Mouse (Mus musculus): ENCODE results near the gene Car10.

Gene Car10

GRCm38 (mm10) chr11:93097941-93098828 lies at the start of gene Car10:
Gene Car10 (plus strand): TSS chr11:93098028.
- in situ Hi-C loops (cut with MboI; ENCODE audit: low pct_unique_long_range_greater_than_20kb in 1 of 2, low sequenced_read_pairs in 2 of 2, unreplicated experiment in 1 of 2): no loop called here

GRCm38 (mm10) chr11:93065021-93065420 lies 32.8 kb upstream of the Car10 start:
- in situ Hi-C loops (cut with MboI; ENCODE audit: low pct_unique_long_range_greater_than_20kb in 1 of 2, low sequenced_read_pairs in 2 of 2, unreplicated experiment in 1 of 2): no loop called here

GRCm38 (mm10) chr11:93065656-93066181 lies 32.1 kb upstream of the Car10 start:
- in situ Hi-C loops (cut with MboI; ENCODE audit: low pct_unique_long_range_greater_than_20kb in 1 of 2, low sequenced_read_pairs in 2 of 2, unreplicated experiment in 1 of 2): no loop called here

DNA sequence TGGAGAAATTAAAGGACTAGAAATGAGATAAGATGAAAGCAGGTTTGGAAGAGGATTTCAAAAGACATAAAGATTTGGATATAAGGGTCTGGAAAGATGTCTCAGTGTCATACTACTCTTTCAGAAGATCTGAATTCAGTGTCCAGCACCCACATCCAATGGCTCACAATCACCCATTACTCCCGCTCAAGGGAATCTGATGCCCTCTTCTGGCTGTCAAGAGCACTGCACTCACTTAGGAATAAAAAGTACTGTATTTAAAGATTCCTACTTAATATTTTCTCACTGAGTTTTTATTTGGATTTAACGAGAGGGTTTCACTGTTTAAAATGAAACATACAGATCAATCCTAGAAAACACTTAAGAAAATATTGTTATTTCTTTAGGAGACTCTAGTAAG lies 2.2 kb upstream of the Car10 start:
- in situ Hi-C loops (cut with MboI; ENCODE audit: low pct_unique_long_range_greater_than_20kb in 1 of 2, low sequenced_read_pairs in 2 of 2, unreplicated experiment in 1 of 2): no loop called here

- in situ Hi-C loops (cut with MboI; ENCODE audit: low pct_unique_long_range_greater_than_20kb in 1 of 2, low sequenced_read_pairs in 2 of 2, unreplicated experiment in 1 of 2): no loop called here
Measured at GRCm38 (mm10) chr11:93097001-93097400, 827 bp upstream of the Car10 start.

DNA sequence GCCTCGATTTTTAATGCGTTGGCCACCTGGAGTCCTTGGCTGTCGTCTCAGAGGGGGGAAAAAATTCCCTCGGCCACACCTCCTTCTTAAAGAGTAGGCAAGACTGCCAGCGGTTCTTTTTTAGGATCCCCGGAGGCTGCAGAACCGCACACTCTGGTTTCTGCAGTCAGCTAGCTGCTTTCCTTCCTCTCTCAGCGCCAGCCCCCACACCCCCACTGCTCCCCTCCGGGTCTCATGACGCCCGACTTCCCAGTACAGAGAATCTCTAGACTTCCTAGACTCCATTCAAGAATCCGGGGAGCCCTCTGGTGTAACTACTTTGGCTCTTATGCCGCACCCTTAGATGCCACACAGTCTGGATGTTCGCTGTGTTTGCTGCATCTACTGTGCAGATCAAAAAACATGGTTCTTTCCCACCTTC lies 387 bp upstream of the Car10 start:
- in situ Hi-C loops (cut with MboI; ENCODE audit: low pct_unique_long_range_greater_than_20kb in 1 of 2, low sequenced_read_pairs in 2 of 2, unreplicated experiment in 1 of 2): no loop called here

GRCm38 (mm10) chr11:93098933-93099381 lies 1.1 kb downstream of the Car10 start:
- in situ Hi-C loops (cut with MboI; ENCODE audit: low pct_unique_long_range_greater_than_20kb in 1 of 2, low sequenced_read_pairs in 2 of 2, unreplicated experiment in 1 of 2): no loop called here

GRCm38 (mm10) chr11:93099431-93100370 lies 1.9 kb downstream of the Car10 start:
- in situ Hi-C loops (cut with MboI; ENCODE audit: low pct_unique_long_range_greater_than_20kb in 1 of 2, low sequenced_read_pairs in 2 of 2, unreplicated experiment in 1 of 2): no loop called here

DNA sequence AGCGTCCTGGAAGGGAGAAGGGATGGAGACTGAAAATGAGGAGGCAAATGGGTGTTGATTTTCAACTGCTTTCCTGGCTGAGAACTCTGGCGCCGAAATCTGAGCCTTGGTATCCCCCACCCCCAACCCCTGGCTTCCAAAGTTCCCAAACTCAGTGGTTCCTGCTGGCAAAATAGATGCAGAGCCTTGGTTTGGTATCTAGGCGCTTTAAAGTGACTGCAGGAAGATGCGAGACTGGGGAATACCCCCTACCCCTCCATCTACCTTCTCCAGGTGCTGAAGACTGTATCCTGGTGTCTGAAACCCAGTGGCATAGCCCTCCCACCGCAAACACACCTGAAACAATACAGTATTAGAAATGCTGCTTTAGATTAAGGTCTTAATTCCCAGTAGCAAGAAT lies 2.8 kb downstream of the Car10 start:
- in situ Hi-C loops (cut with MboI; ENCODE audit: low pct_unique_long_range_greater_than_20kb in 1 of 2, low sequenced_read_pairs in 2 of 2, unreplicated experiment in 1 of 2): no loop called here

GRCm38 (mm10) chr11:93101106-93101505 lies 3.3 kb downstream of the Car10 start:
- in situ Hi-C loops (cut with MboI; ENCODE audit: low pct_unique_long_range_greater_than_20kb in 1 of 2, low sequenced_read_pairs in 2 of 2, unreplicated experiment in 1 of 2): no loop called here

DNA sequence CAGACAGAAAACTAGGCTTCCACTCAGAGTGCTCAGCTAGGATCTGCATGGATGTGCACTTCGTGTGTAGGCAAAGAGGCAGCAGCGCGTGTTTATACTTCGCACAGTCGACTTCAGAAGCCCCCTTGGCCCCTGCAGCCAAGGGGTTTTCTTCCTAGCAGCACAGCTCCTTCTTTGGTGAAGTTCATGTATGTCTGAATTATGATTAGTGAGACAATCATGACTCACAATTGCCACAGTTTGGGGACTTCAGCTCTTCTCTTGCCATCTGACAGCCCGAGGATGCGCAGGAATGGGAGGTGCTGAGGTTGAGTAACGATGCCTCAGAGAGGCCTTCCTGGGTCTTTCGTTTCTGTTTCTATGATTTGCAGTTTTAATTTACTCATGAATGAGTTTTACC lies 4.5 kb downstream of the Car10 start:
- in situ Hi-C loops (cut with MboI; ENCODE audit: low pct_unique_long_range_greater_than_20kb in 1 of 2, low sequenced_read_pairs in 2 of 2, unreplicated experiment in 1 of 2): no loop called here

GRCm38 (mm10) chr11:93103101-93103815 lies 5.4 kb downstream of the Car10 start:
- in situ Hi-C loops (cut with MboI; ENCODE audit: low pct_unique_long_range_greater_than_20kb in 1 of 2, low sequenced_read_pairs in 2 of 2, unreplicated experiment in 1 of 2): no loop called here

GRCm38 (mm10) chr11:93109451-93109850 lies 11.6 kb downstream of the Car10 start:
- in situ Hi-C loops (cut with MboI; ENCODE audit: low pct_unique_long_range_greater_than_20kb in 1 of 2, low sequenced_read_pairs in 2 of 2, unreplicated experiment in 1 of 2): no loop called here

DNA sequence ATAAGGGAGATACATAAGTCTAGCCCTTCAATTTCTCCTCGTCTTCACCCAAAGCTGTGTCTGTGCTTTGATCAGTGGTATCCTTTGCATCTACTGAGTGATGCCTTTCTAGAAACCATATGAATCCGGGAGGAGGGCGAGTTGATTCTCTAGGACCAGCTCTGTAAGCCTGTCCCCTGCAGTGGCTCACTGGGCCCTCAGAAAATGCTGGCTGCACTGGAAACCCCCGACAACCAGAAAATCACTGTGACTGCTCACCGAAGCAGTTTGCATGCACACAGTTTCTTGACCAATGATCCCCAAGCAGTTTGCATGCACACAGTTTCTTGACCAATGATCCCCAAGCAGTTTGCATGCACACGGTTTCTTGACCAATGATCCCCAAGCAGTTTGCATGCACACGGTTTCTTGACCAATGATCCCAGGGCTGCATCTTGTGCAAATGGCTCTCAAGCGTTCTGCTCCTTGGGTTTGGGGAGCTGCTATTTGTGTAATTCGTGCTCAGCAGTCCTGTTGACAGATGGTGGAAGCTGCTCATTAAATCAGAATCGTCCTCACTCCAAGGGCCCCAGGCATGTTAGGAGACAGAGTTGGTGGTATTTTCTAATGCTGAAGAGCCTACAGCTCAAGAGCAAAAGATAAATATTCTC lies 23.1 kb downstream of the Car10 start:
- in situ Hi-C loops (cut with MboI; ENCODE audit: low pct_unique_long_range_greater_than_20kb in 1 of 2, low sequenced_read_pairs in 2 of 2, unreplicated experiment in 1 of 2): no loop called here

- in situ Hi-C loops (cut with MboI; ENCODE audit: low pct_unique_long_range_greater_than_20kb in 1 of 2, low sequenced_read_pairs in 2 of 2, unreplicated experiment in 1 of 2): no loop called here
Measured at GRCm38 (mm10) chr11:93123691-93124090, 25.9 kb downstream of the Car10 start.

GRCm38 (mm10) chr11:93126466-93126865 lies 28.6 kb downstream of the Car10 start:
- in situ Hi-C loops (cut with MboI; ENCODE audit: low pct_unique_long_range_greater_than_20kb in 1 of 2, low sequenced_read_pairs in 2 of 2, unreplicated experiment in 1 of 2): loop anchor here in 1 of 2 experiments (25.0 kb wide), 1 partner anchor 336 kb away; no protein-coding TSS in a partner anchor

DNA sequence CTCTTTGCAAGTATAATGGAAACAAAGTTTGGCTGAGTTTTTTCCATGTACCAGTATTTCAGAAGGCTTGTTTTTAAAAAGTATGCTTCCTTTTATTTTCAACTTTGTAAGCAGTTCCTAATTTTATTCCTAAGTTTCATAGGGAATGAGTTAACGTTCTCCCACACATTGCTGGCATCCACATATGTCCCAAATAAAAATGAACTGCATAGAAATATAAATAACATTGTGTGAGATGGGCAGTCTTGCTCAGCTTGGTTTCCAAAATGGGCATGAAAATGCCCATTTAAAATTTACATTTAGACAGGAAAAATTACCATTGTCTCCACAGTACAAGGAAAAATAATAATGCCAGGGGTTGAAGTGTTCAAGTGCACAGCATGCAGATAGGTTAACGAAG lies 30.7 kb downstream of the Car10 start:
- in situ Hi-C loops (cut with MboI; ENCODE audit: low pct_unique_long_range_greater_than_20kb in 1 of 2, low sequenced_read_pairs in 2 of 2, unreplicated experiment in 1 of 2): loop anchor here in 1 of 2 experiments (25.0 kb wide), 1 partner anchor 334 kb away; no protein-coding TSS in a partner anchor

- in situ Hi-C loops (cut with MboI; ENCODE audit: low pct_unique_long_range_greater_than_20kb in 1 of 2, low sequenced_read_pairs in 2 of 2, unreplicated experiment in 1 of 2): loop anchor here in 1 of 2 experiments (25.0 kb wide), 1 partner anchor 324 kb away; no protein-coding TSS in a partner anchor
Measured at GRCm38 (mm10) chr11:93137841-93138240, 40.0 kb downstream of the Car10 start.

Measured in mouse embryonic stem cell (cell line).